Mouse (Mus musculus): ENCODE measurements around the gene Gstt2.

- TF ChIP-seq CTCF (IDR thresholded peaks at IDR 0.05; ENCODE audit: low read depth, low read length) (no peak), GATA1 (IDR thresholded peaks at IDR 0.05; ENCODE audit: borderline replicate concordance, low read length) (no peak), POLR2AphosphoS5 (IDR thresholded peaks at IDR 0.05; ENCODE audit: insufficient replicate concordance, low read depth, low read length) (no peak), TAL1 (conservative IDR thresholded peaks at IDR 0.05; ENCODE audit: low read depth, low read length) (no peak)
Measured at GRCm38 (mm10) chr10:75873543-75874170, 36.4 kb upstream of the Gstt2 start.
